Mouse (Mus musculus) MEL (cell line): ENCODE results near the gene Prickle4.

Experiments used
- CTCF ChIP-seq, 3 experiments: IDR thresholded peaks in 2 of 3; conservative IDR thresholded peaks in 1 of 3; 2 replicates each; pipeline ENCODE4 v1.5.1; 2011 to 2012; ENCODE audit warnings: low read length in 3 of 3, low read depth in 2 of 3, mild to moderate bottlenecking in 2 of 3, improper control_type of control experiment in 1 of 3, inconsistent platforms in 1 of 3, mixed read lengths in 1 of 3, moderate library complexity in 1 of 3; ENCODE audit not compliant: control insufficient read depth in 1 of 3, insufficient read depth in 1 of 3, poor library complexity in 1 of 3, severe bottlenecking in 1 of 3
- MAFK ChIP-seq: IDR thresholded peaks from 2 replicates; pipeline ENCODE4 v1.6.1; 2011; ENCODE audit warnings: low read depth, mild to moderate bottlenecking, low read length, improper control_type of control experiment, borderline replicate concordance
- POLR2A ChIP-seq, 2 experiments: IDR thresholded peaks; 2 replicates each; pipeline ENCODE4 v1.6.1; 2011 to 2012; ENCODE audit warnings: low read length in 2 of 2, mild to moderate bottlenecking in 2 of 2, control low read depth in 1 of 2, improper control_type of control experiment in 1 of 2, low read depth in 1 of 2, moderate library complexity in 1 of 2; ENCODE audit not compliant: control insufficient read depth in 1 of 2, insufficient read depth in 1 of 2, poor library complexity in 1 of 2
- RAD21 ChIP-seq: IDR thresholded peaks from 2 replicates; pipeline ENCODE4 v1.6.1; 2011; ENCODE audit warnings: mild to moderate bottlenecking, low read depth, low read length, improper control_type of control experiment
- SIN3A ChIP-seq: IDR thresholded peaks from 2 replicates; pipeline ENCODE4 v1.6.1; 2012; ENCODE audit warnings: low read length, improper control_type of control experiment, inconsistent platforms
- TCF12 ChIP-seq: IDR thresholded peaks from 2 replicates; pipeline ENCODE4 v1.6.1; 2014; ENCODE audit warnings: low read depth, mild to moderate bottlenecking, inconsistent platforms, low read length, improper control_type of control experiment, moderate library complexity
- ZC3H11A ChIP-seq: IDR thresholded peaks from 2 replicates; pipeline ENCODE4 v1.6.1; 2012; ENCODE audit warnings: low read depth, mild to moderate bottlenecking, inconsistent platforms, low read length, improper control_type of control experiment

DNA sequence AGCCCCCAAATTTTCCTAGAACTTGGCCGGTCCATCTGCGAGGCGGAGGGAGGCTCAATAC, 264 bp downstream of the Prickle4 start, which contains the start of gene Gm21981:
- TF ChIP-seq SIN3A (no peak), MAFK (no peak), ZC3H11A (no peak), CTCF (IDR thresholded peaks at IDR 0.05 in 2 of 3, conservative IDR thresholded peaks at IDR 0.05 in 1 of 3; ENCODE audit: control insufficient read depth in 1 of 3, insufficient read depth in 1 of 3, low read depth in 2 of 3, low read length in 3 of 3, poor library complexity in 1 of 3, severe bottlenecking in 1 of 3) (no peak), TCF12 (no peak), POLR2A (IDR thresholded peaks at IDR 0.05; ENCODE audit: control insufficient read depth in 1 of 2, insufficient read depth in 1 of 2, low read depth in 1 of 2, low read length in 2 of 2, poor library complexity in 1 of 2) (no peak), RAD21 (no peak)
